Mouse (Mus musculus): ENCODE results near the gene Mbd6.

- no peak for TF ChIP-seq TAL1 (IDR thresholded peaks at IDR 0.05; ENCODE audit: low read length)
- no peak for TF ChIP-seq GATA1 (IDR thresholded peaks at IDR 0.05; ENCODE audit: low read length)
These were observed 4.8 kb upstream of the Mbd6 start for GRCm38 (mm10) chr10:127293590-127294113.

Measured in erythroblast, embryonic 14.5 days (primary cell).